Mouse (Mus musculus): Measurements from ENCODE around the gene Zdhhc18. TPM values are rescaled to one million over a fixed set of nuclear protein-coding genes. Genes with fewer than 3 reads are reported as not detected.

Zdhhc18 gene
- total RNA-seq, 2 experiments from 2014 or later = 30.9 to 40.6 TPM

DNA sequence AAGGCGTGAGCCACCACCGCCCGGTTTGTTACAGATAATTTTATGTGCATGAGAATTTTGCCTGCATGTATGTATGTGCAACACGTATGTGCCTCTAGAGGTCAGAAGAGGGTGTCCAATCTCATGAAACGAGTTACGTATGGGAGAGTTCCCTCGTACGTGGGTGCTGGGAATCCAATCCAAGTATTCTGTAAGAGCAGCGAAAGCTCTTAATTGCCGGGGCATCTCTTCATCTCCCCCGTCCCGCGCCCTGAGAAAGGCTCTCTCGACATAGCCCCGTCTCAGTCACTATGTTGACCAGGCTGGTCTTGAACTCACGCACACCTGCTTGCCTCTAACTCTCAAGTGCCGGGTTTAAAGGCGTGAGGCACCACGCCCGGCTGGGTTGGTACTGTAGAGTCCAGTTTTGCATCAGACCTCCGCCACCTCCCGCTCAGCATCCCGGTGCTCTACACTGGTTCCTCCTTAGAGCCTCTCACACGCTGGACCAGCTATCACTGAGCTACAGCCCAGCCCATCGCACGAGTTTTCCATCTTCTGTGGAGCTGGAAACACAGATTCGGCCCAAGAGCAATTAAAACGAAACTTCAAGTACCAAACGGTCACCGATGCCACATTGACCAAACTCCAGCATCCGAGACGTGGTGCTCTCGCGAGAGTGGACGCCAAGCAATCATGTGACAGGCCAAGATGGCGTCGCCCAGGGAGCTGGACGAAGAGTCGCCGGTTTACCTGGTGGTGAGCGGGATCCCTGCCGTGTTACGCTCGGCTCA lies 75.7 kb downstream of the Zdhhc18 start, which contains the start of gene Gpatch3:
TSS of gene Gpatch3 (plus strand) at position 676 of the 773 bp plus-strand sequence.
- DNase-seq (ENCODE audit: low spot score in 2 of 2) = peak; percentile 93 to 94
- intact Hi-C loops (cut with DNase I) = no loop called here

DNA sequence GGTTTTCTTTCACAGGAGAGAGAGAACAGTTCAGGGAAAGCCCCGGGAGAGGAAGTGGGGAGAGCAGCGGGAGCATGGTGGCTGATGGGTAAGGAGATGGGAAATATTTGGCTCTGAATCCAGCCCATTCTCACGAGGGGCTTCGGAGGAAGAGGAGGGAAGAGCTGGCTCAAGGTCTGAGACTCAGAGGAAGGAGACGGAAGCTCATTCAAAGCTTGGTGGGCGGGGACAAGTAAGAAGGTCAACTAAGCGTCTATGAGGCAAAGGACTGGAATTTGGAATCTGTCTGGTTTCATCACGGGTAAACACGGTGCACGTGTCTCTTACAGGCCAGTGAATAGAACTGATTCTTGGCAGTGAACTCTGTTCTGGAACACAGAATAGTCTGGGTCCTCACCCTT lies 79.9 kb downstream of the Zdhhc18 start:
- no peak for DNase-seq (ENCODE audit: low spot score in 2 of 2)
- intact Hi-C loops (cut with DNase I) = no loop called here

- intact Hi-C loops (cut with DNase I) = no loop called here
- no peak for DNase-seq (ENCODE audit: low spot score in 2 of 2)
Measured at GRCm38 (mm10) chr4:133569291-133570065, 80.5 kb downstream of the Zdhhc18 start.

- intact Hi-C loops (cut with DNase I) = no loop called here
- DNase-seq (ENCODE audit: low spot score in 2 of 2) = no peak
Measured at GRCm38 (mm10) chr4:133567251-133567650, 82.7 kb downstream of the Zdhhc18 start.

GRCm38 (mm10) chr4:133563123-133563571 lies 86.8 kb downstream of the Zdhhc18 start:
- no peak for DNase-seq (ENCODE audit: low spot score in 2 of 2)
- intact Hi-C loops (cut with DNase I) = no loop called here

DNA sequence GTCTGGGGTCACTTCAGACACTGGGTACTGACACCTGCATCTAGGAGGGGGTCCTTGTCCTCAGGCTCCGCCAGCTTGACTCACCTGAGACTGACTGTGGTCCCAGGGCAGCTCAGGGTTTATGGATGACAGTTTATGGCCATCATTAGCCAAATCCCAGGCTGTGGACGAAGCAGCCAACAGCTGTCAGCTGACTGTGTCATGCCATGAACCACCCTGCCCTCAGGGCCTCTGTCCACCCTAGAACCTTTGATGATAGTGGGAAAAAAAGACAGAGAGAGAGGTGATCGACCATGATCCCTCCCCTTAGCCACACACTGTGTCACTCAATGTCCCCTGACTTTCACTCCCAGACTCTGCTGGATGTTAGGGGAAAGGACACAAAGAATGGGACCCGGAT lies 88.3 kb downstream of the Zdhhc18 start:
- intact Hi-C loops (cut with DNase I) = no loop called here
- no peak for DNase-seq (ENCODE audit: low spot score in 2 of 2)

GRCm38 (mm10) chr4:133559846-133560245 lies 90.1 kb downstream of the Zdhhc18 start:
- DNase-seq (ENCODE audit: low spot score in 2 of 2) = no peak
- intact Hi-C loops (cut with DNase I) = no loop called here

DNA sequence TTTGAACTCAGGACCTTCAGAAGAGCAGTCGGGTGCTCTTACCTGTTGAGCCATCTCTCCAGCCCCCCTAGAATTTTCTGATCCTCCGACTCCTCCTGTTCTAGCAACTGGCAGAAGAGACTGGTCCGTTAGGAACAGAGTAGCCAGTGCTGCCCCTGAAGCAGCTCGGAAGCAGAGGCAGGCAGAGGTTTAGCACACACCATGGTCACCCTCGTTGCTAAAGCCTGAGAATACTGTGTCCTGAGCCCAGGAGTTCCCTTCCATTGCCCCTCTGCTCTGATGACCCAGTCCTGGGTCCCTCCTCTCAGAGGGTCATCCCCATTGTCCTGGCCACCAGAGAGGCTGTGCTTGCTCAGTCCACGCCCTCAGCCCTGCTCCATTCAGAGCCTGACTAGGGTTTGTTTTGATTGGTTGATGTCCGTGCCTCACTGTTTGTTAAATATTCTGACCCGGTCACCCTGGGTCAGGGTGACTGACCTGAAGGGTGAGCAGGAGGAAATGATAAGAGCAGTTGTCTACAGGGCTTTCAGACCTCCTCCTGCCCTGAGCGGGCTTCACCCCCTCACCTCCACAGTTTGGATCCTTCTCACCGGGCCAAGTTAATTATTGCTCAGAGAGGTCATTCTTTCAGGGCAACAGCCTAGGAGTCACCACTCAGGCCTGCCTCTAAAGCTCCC lies 92.8 kb downstream of the Zdhhc18 start:
- intact Hi-C loops (cut with DNase I) = no loop called here
- no peak for DNase-seq (ENCODE audit: low spot score in 2 of 2)

Small RNA genes within 50 kb of the gene (microRNA-seq; reads per million reads assigned to microRNA genes)
- 0 reads per million in 2 experiments for gene Gm23158

Other genes with a start within 250 kb of the Zdhhc18 start
- gene Tent5b, start 170.0 kb downstream of the Zdhhc18 start, total RNA-seq (2021) = under 1 TPM in 1 of 2 experiments, not detected in 1; 0.21 TPM
- gene Trnp1, start 151.6 kb downstream of the Zdhhc18 start, total RNA-seq (2021) = 100 to 1,000 TPM; 157 to 177 TPM
- gene Kdf1, start 131.2 kb downstream of the Zdhhc18 start, total RNA-seq (2021) = not detected
- gene Nudc, start 104.2 kb downstream of the Zdhhc18 start, total RNA-seq (2021) = 100 to 1,000 TPM; 129 TPM
- not detected for gene Nr0b2, start 96.8 kb downstream of the Zdhhc18 start, total RNA-seq (2021)
- 1 to 10 TPM; 6.5 to 7.3 TPM for gene Gpatch3, start 75.4 kb downstream of the Zdhhc18 start, total RNA-seq (2021)
- gene Gpn2, start 65.8 kb downstream of the Zdhhc18 start, total RNA-seq (2021) = 10 to 100 TPM in 1 of 2 experiments, 1 to 10 TPM in 1; 9.8 to 10.9 TPM
- gene Sfn, start 48.0 kb downstream of the Zdhhc18 start, total RNA-seq (2021) = 1 to 10 TPM; 1.3 to 1.9 TPM
- gene Pigv, start 22.5 kb upstream of the Zdhhc18 start, total RNA-seq (2021) = 1 to 10 TPM; 6.9 to 7.4 TPM
- 10 to 100 TPM; 81.0 to 88.3 TPM for gene Arid1a, start 106.6 kb upstream of the Zdhhc18 start, total RNA-seq (2021)
- gene Rps6ka1, start 237.6 kb upstream of the Zdhhc18 start, total RNA-seq (2021) = 10 to 100 TPM; 13.1 to 14.1 TPM